Mouse (Mus musculus): Measurements from ENCODE around the gene Ccdc148. TPM values are rescaled to one million over a fixed set of nuclear protein-coding genes. Genes with fewer than 3 reads are reported as not detected.

Gene Ccdc148
- polyA plus RNA-seq, 1 experiment from 2014 or later, result 0.38 TPM

- 96% methylated on average over 5 of the region's 5 CpGs for WGBS
- no peak overlapping the region for H3K9ac ChIP-seq (ENCODE audit: low read length)
These were observed 39.0 kb upstream of the Ccdc148 start for GRCm38 (mm10) chr2:59199476-59199976.

GRCm38 (mm10) chr2:59197156-59197555, 36.7 kb upstream of the Ccdc148 start:
- no peak overlapping the region for H3K4me3 ChIP-seq (ENCODE audit: low read depth, low read length)
- H3K4me2 ChIP-seq (ENCODE audit: low read depth), result no peak overlapping the region
- no peak overlapping the region for H3K9ac ChIP-seq (ENCODE audit: low read length)
- H3K9me3 ChIP-seq (ENCODE audit: control insufficient read depth, low read length), result no peaks in the 10 kb centered on the region
- no peaks in the 10 kb centered on the region; the same call in 1 of the 2 replicates for H3K36me3 ChIP-seq (ENCODE audit: control insufficient read depth, insufficient read depth, low read length)
- H3K4me1 ChIP-seq (ENCODE audit: control insufficient read depth, insufficient read depth, low read length), result no peaks in the 10 kb centered on the region
- ATAC-seq (ENCODE audit: insufficient read depth, low FRiP score, low TSS enrichment), result no peak
- no peak overlapping the region for H3K27ac ChIP-seq (ENCODE audit: low read depth, low read length)
- WGBS, result 86% methylated on average over 4 of the region's 4 CpGs
- DNase-seq (ENCODE audit: low spot score), result no peak
- H3K27me3 ChIP-seq (ENCODE audit: control insufficient read depth, insufficient read depth, low read length), result no peaks in the 10 kb centered on the region

More at GRCm38 (mm10) chr2:59199476-59199976, 39.0 kb upstream of the Ccdc148 start:
- H3K36me3 ChIP-seq (ENCODE audit: control insufficient read depth, insufficient read depth, low read length), result no peaks in the 10 kb centered on the region; the same call in 1 of the 2 replicates
- no peak overlapping the region for H3K27ac ChIP-seq (ENCODE audit: low read depth, low read length)
- H3K27me3 ChIP-seq (ENCODE audit: control insufficient read depth, insufficient read depth, low read length), result no peaks in the 10 kb centered on the region
- H3K4me1 ChIP-seq (ENCODE audit: control insufficient read depth, insufficient read depth, low read length), result no peaks in the 10 kb centered on the region
- ATAC-seq (ENCODE audit: insufficient read depth, low FRiP score, low TSS enrichment) (no peak), DNase-seq (ENCODE audit: low spot score) (no peak)
- no peaks in the 10 kb centered on the region for H3K9me3 ChIP-seq (ENCODE audit: control insufficient read depth, low read length)
- no peak overlapping the region for H3K4me3 ChIP-seq (ENCODE audit: low read depth, low read length)
- H3K4me2 ChIP-seq (ENCODE audit: low read depth), result no peak overlapping the region

GRCm38 (mm10) chr2:59193117-59193516, 32.6 kb upstream of the Ccdc148 start:
- Histone ChIP-seq H3K27me3 (ENCODE audit: control insufficient read depth, insufficient read depth, low read length) (no peaks in the 10 kb centered on the region), H3K36me3 (ENCODE audit: control insufficient read depth, insufficient read depth, low read length) (no peaks in the 10 kb centered on the region), H3K4me1 (ENCODE audit: control insufficient read depth, insufficient read depth, low read length) (no peaks in the 10 kb centered on the region), H3K27ac (ENCODE audit: low read depth, low read length) (no peak overlapping the region), H3K9me3 (ENCODE audit: control insufficient read depth, low read length) (no peaks in the 10 kb centered on the region), H3K9ac (ENCODE audit: low read length) (no peak overlapping the region), H3K4me3 (ENCODE audit: low read depth, low read length) (no peak overlapping the region), H3K4me2 (ENCODE audit: low read depth) (no peak overlapping the region)
- ATAC-seq (ENCODE audit: insufficient read depth, low FRiP score, low TSS enrichment) (no peak), DNase-seq (ENCODE audit: low spot score) (no peak)
- WGBS, result 86% methylated on average over 5 of the region's 5 CpGs

- H3K4me3 ChIP-seq (ENCODE audit: low read depth, low read length), result no peak overlapping the region
- H3K27ac ChIP-seq (ENCODE audit: low read depth, low read length), result no peak overlapping the region
- DNase-seq (ENCODE audit: low spot score) (no peak), ATAC-seq (ENCODE audit: insufficient read depth, low FRiP score, low TSS enrichment) (no peak)
- H3K9me3 ChIP-seq (ENCODE audit: control insufficient read depth, low read length), result no peaks in the 10 kb centered on the region
- no peaks in the 10 kb centered on the region for H3K36me3 ChIP-seq (ENCODE audit: control insufficient read depth, insufficient read depth, low read length)
- H3K4me1 ChIP-seq (ENCODE audit: control insufficient read depth, insufficient read depth, low read length), result no peaks in the 10 kb centered on the region
- H3K4me2 ChIP-seq (ENCODE audit: low read depth), result no peak overlapping the region
- 88% methylated on average over 8 of the region's 8 CpGs for whole genome bisulfite sequencing
- H3K27me3 ChIP-seq (ENCODE audit: control insufficient read depth, insufficient read depth, low read length), result no peaks in the 10 kb centered on the region
- H3K9ac ChIP-seq (ENCODE audit: low read length), result no peak overlapping the region
These were observed 31.0 kb upstream of the Ccdc148 start for GRCm38 (mm10) chr2:59191466-59191865.

- H3K36me3 ChIP-seq (ENCODE audit: control insufficient read depth, insufficient read depth, low read length), result no peaks in the 10 kb centered on the region
- ATAC-seq (ENCODE audit: insufficient read depth, low FRiP score, low TSS enrichment) (no peak), DNase-seq (ENCODE audit: low spot score) (no peak)
- no peak overlapping the region for H3K4me3 ChIP-seq (ENCODE audit: low read depth, low read length)
- H3K27ac ChIP-seq (ENCODE audit: low read depth, low read length), result no peak overlapping the region
- H3K4me1 ChIP-seq (ENCODE audit: control insufficient read depth, insufficient read depth, low read length), result no peaks in the 10 kb centered on the region
- no peak overlapping the region for H3K9ac ChIP-seq (ENCODE audit: low read length)
- no peaks in the 10 kb centered on the region for H3K27me3 ChIP-seq (ENCODE audit: control insufficient read depth, insufficient read depth, low read length)
- WGBS, result 90% methylated on average over 10 of the region's 10 CpGs
- no peaks in the 10 kb centered on the region for H3K9me3 ChIP-seq (ENCODE audit: control insufficient read depth, low read length)
- H3K4me2 ChIP-seq (ENCODE audit: low read depth), result no peak overlapping the region
These were observed 29.7 kb upstream of the Ccdc148 start for GRCm38 (mm10) chr2:59190186-59190585.

- DNase-seq (ENCODE audit: low spot score), result no peak
- WGBS, result 89% methylated on average over 5 of the region's 5 CpGs
- Histone ChIP-seq H3K4me3 (ENCODE audit: low read depth, low read length) (no peak overlapping the region), H3K4me1 (ENCODE audit: control insufficient read depth, insufficient read depth, low read length) (no peaks in the 10 kb centered on the region), H3K9ac (ENCODE audit: low read length) (no peak overlapping the region), H3K36me3 (ENCODE audit: control insufficient read depth, insufficient read depth, low read length) (no peaks in the 10 kb centered on the region), H3K4me2 (ENCODE audit: low read depth) (no peak overlapping the region), H3K27me3 (ENCODE audit: control insufficient read depth, insufficient read depth, low read length) (no peaks in the 10 kb centered on the region), H3K9me3 (ENCODE audit: control insufficient read depth, low read length) (no peaks in the 10 kb centered on the region), H3K27ac (ENCODE audit: low read depth, low read length) (no peak overlapping the region)
- no peak for ATAC-seq (ENCODE audit: insufficient read depth, low FRiP score, low TSS enrichment)
These were observed 29.2 kb upstream of the Ccdc148 start for GRCm38 (mm10) chr2:59189661-59190185.

- Histone ChIP-seq H3K9ac (ENCODE audit: low read length) (no peak overlapping the region), H3K36me3 (ENCODE audit: control insufficient read depth, insufficient read depth, low read length) (no peaks in the 10 kb centered on the region), H3K27me3 (ENCODE audit: control insufficient read depth, insufficient read depth, low read length) (no peaks in the 10 kb centered on the region), H3K4me2 (ENCODE audit: low read depth) (no peak overlapping the region), H3K4me3 (ENCODE audit: low read depth, low read length) (no peak overlapping the region), H3K9me3 (ENCODE audit: control insufficient read depth, low read length) (no peaks in the 10 kb centered on the region), H3K4me1 (ENCODE audit: control insufficient read depth, insufficient read depth, low read length) (no peaks in the 10 kb centered on the region), H3K27ac (ENCODE audit: low read depth, low read length) (no peak overlapping the region)
- whole genome bisulfite sequencing, result 94% methylated on average over 8 of the region's 8 CpGs
- DNase-seq (ENCODE audit: low spot score) (no peak), ATAC-seq (ENCODE audit: insufficient read depth, low FRiP score, low TSS enrichment) (no peak)
These were observed 27.8 kb upstream of the Ccdc148 start for GRCm38 (mm10) chr2:59188306-59188705.

GRCm38 (mm10) chr2:59186966-59187365, 26.5 kb upstream of the Ccdc148 start:
- DNase-seq (ENCODE audit: low spot score) (no peak), ATAC-seq (ENCODE audit: insufficient read depth, low FRiP score, low TSS enrichment) (no peak)
- WGBS, result 96% methylated on average over 6 of the region's 6 CpGs
- Histone ChIP-seq H3K4me1 (ENCODE audit: control insufficient read depth, insufficient read depth, low read length) (no peaks in the 10 kb centered on the region), H3K27me3 (ENCODE audit: control insufficient read depth, insufficient read depth, low read length) (no peaks in the 10 kb centered on the region), H3K9me3 (ENCODE audit: control insufficient read depth, low read length) (no peaks in the 10 kb centered on the region), H3K4me2 (ENCODE audit: low read depth) (no peak overlapping the region), H3K9ac (ENCODE audit: low read length) (no peak overlapping the region), H3K27ac (ENCODE audit: low read depth, low read length) (no peak overlapping the region), H3K36me3 (ENCODE audit: control insufficient read depth, insufficient read depth, low read length) (no peaks in the 10 kb centered on the region), H3K4me3 (ENCODE audit: low read depth, low read length) (no peak overlapping the region)

GRCm38 (mm10) chr2:59186122-59186521, 25.6 kb upstream of the Ccdc148 start:
- Histone ChIP-seq H3K27me3 (ENCODE audit: control insufficient read depth, insufficient read depth, low read length) (no peaks in the 10 kb centered on the region), H3K36me3 (ENCODE audit: control insufficient read depth, insufficient read depth, low read length) (no peaks in the 10 kb centered on the region), H3K4me1 (ENCODE audit: control insufficient read depth, insufficient read depth, low read length) (no peaks in the 10 kb centered on the region), H3K4me3 (ENCODE audit: low read depth, low read length) (no peak overlapping the region), H3K27ac (ENCODE audit: low read depth, low read length) (no peak overlapping the region), H3K9ac (ENCODE audit: low read length) (no peak overlapping the region), H3K9me3 (ENCODE audit: control insufficient read depth, low read length) (no peaks in the 10 kb centered on the region), H3K4me2 (ENCODE audit: low read depth) (no peak overlapping the region)
- ATAC-seq (ENCODE audit: insufficient read depth, low FRiP score, low TSS enrichment), result no peak
- 94% methylated on average over 8 of the region's 8 CpGs for WGBS
- DNase-seq (ENCODE audit: low spot score), result no peak

All from neural tube, embryonic 11.5 days (tissue).